Mouse (Mus musculus) neural tube, embryonic 12.5 days (tissue): ENCODE data around the gene Cdkl3. TPM values are rescaled to one million over a fixed set of nuclear protein-coding genes. Genes with fewer than 3 reads are reported as not detected.
A peak's percentile ranks its signal among the peaks of the same experiment; 100 is the strongest.

Experiments
- ATAC-seq: fragments of 200-750 bp; cut with Nextera tagmentation; 2 replicates; pipeline ENCODE4 v1.8.0; 2017; ENCODE audit warnings: low read depth, mild to moderate bottlenecking, moderate TSS enrichment, moderate library complexity; ENCODE audit not compliant: low FRiP score
- H3K27ac ChIP-seq: fragments of 300-500 bp; sonication (generic); 2 replicates; pipeline ENCODE4 v1.5.1; 2016
- H3K27me3 ChIP-seq: fragments of 300-500 bp; sonication (generic); replicated peaks from 2 replicates; pipeline ENCODE4 v1.6.1; 2016; ENCODE audit warnings: mild to moderate bottlenecking
- H3K36me3 ChIP-seq: fragments of 300-500 bp; sonication (generic); 2 replicates; pipeline ENCODE4 v1.6.1; 2016; ENCODE audit warnings: mild to moderate bottlenecking
- H3K4me1 ChIP-seq: fragments of 300-500 bp; sonication (generic); 2 replicates; pipeline ENCODE4 v1.6.1; 2016
- H3K4me2 ChIP-seq: fragments of 300-500 bp; sonication (generic); replicated peaks from 2 replicates; pipeline ENCODE4 v1.6.1; 2016; ENCODE audit warnings: mild to moderate bottlenecking
- H3K4me3 ChIP-seq: fragments of 300-500 bp; sonication (generic); 2 replicates; pipeline ENCODE4 v1.5.1; 2016
- H3K9ac ChIP-seq: fragments of 300-500 bp; sonication (generic); 2 replicates; pipeline ENCODE4 v1.6.1; 2016; ENCODE audit warnings: mild to moderate bottlenecking
- H3K9me3 ChIP-seq: fragments of 300-500 bp; sonication (generic); 2 replicates; pipeline ENCODE4 v1.6.1; 2016; ENCODE audit warnings: mild to moderate bottlenecking
- WGBS: fragments of 180-500 bp; shearing (Covaris S2); methylation state at CpG from one replicate; pipeline ENCODE4 v1.1.7; 2016; 5-methylcytosine and 5-hydroxymethylcytosine counted together
- polyA plus RNA-seq: library from polyadenylated mRNA; unstranded; fragments of >200 nt; fragmentation: Nextera tagmentation; extraction: Ambion mirVana; gene quantifications from 2 replicates; pipeline ENCODE4 v1.2.1, GENCODE M21; 2016

Cdkl3 gene
- polyA plus RNA-seq, 1 experiment from 2014 or later = 19.6 TPM

- H3K4me2 ChIP-seq = no peak overlapping the region
- H3K4me1 ChIP-seq = no peaks in the 10 kb centered on the region
- H3K27me3 ChIP-seq = no peaks in the 10 kb centered on the region
- H3K4me3 ChIP-seq = no peak overlapping the region
- no peaks in the 10 kb centered on the region for H3K36me3 ChIP-seq
- H3K9me3 ChIP-seq = no peaks in the 10 kb centered on the region
- H3K27ac ChIP-seq = no peak overlapping the region
- no peak for ATAC-seq
- WGBS = 14% methylated on average over 5 of the region's 5 CpGs
- no peak overlapping the region for H3K9ac ChIP-seq
Observed at GRCm38 (mm10) chr11:52065841-52066240, 61.8 kb downstream of the Cdkl3 start.

DNA sequence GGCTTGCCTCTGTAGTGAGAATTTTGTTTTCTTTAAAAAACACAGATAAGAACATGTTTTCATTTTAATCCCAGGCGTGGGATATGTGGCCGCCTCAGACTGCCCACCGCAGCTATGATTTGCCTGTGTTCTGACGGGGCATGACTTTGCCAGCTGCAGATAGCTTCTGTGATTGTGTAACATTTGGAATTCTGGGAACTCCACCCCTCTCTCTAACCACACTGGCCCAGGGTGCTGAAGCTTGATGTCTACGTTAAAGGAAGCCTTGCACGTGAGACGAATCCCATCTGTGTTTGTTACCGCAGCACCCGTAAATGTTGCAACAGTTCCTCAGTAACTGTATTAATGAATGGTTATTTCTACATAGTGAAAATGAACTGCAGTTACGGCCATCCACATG, 67.7 kb downstream of the Cdkl3 start:
- no peak overlapping the region for H3K4me2 ChIP-seq
- ATAC-seq = no peak

DNA sequence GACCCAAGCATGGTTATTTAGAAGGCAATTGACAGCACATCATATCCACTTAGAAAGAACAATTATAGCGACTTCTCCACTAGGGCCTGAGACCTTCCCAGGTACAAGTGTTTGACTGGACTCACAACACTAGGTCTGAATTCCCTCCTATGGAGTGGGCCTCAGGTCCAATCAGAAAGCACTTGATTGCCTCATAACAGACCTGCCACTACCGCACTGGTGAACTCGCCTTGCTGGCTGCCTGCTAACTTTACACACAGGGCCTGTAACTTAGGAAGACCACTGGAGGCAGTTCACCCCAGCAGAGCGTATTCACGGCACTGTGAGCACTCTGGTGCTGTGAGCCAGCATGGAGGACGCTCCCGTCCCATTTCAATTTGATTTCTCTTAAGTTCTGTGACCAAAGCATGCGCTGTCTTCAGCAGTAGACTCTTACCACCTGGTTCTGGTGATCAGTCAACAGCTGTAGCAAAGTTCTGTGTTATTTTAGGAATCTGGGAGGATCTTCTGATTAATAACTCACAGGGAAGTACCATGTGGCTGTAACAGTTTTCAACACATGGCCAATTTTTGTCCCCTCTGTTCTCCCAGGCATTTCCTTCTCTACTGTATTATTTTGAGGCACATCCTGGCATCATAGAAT, 69.6 kb downstream of the Cdkl3 start:
- no peak for ATAC-seq
- Histone ChIP-seq H3K36me3 (no peaks in the 10 kb centered on the region), H3K4me2 (no peak overlapping the region), H3K9me3 (no peaks in the 10 kb centered on the region), H3K27ac (no peak overlapping the region), H3K27me3 (no peaks in the 10 kb centered on the region), H3K9ac (no peak overlapping the region), H3K4me3 (no peak overlapping the region), H3K4me1 (peaks cover 5% of the 10 kb centered on the region)
- 82% methylated on average over 8 of the region's 8 CpGs for WGBS

More for the DNA sequence above, 67.7 kb downstream of the Cdkl3 start:
- Histone ChIP-seq H3K27me3 (no peaks in the 10 kb centered on the region), H3K36me3 (no peaks in the 10 kb centered on the region), H3K9me3 (no peaks in the 10 kb centered on the region), H3K4me3 (no peak overlapping the region), H3K9ac (no peak overlapping the region), H3K4me1 (peaks cover 5% of the 10 kb centered on the region), H3K27ac (no peak overlapping the region)
- 88% methylated on average over 10 of the region's 10 CpGs for WGBS

- H3K27ac ChIP-seq = no peak overlapping the region
Observed at GRCm38 (mm10) chr11:52074626-52075470, 70.8 kb downstream of the Cdkl3 start.

DNA sequence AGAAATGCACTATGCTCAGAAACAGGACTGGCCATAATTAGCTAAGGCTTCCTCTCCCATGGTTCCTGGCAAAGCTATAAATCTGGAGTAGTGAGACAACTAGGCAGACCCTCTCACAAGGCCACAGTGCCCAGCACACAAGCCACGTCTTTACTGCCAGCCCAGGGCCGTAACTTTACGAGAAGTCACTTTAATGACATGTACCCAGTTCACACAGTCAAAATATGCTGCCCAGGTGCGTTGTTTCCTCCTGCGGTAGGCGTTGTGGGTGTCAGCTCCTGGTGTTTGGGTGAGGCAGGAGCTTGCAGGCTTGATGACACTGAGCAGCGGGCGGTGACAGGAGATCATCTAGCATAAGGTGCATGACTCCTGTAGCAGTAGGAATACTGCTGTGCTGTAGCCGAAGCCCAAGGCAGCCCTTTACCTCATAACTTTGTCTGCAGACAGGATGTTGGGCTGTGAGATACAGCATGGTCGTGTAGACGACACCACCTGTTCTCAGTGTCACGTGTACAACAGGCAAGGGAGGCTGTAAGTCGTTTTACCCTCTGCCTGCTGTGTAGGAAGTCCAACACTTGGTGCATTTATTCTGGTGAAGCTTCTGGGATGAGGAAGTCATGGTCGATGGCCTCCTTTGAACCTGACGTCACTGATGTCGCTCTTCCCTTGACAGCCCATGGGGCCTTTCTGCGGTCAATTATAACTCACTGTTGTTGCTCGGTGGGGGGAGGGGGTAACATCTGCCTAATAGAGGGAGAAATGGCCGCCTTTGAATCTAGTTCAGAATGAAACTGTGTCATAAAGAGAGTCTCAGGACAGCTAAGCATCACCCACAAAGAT, 72.0 kb downstream of the Cdkl3 start:
- Histone ChIP-seq H3K4me2 (no peak overlapping the region), H3K9me3 (no peaks in the 10 kb centered on the region), H3K4me1 (peaks cover 10% of the 10 kb centered on the region), H3K27me3 (no peaks in the 10 kb centered on the region), H3K9ac (no peak overlapping the region), H3K4me3 (no peak overlapping the region), H3K36me3 (no peaks in the 10 kb centered on the region), H3K27ac (no peak overlapping the region)
- ATAC-seq = no peak
- 59% methylated on average over 19 of the region's 19 CpGs for WGBS

More at GRCm38 (mm10) chr11:52074626-52075470, 70.8 kb downstream of the Cdkl3 start:
- H3K9me3 ChIP-seq = no peaks in the 10 kb centered on the region
- WGBS = 78% methylated on average over 14 of the region's 14 CpGs
- ATAC-seq = no peak
- H3K4me3 ChIP-seq = no peak overlapping the region
- H3K9ac ChIP-seq = no peak overlapping the region
- no peaks in the 10 kb centered on the region for H3K27me3 ChIP-seq
- no peak overlapping the region for H3K4me2 ChIP-seq
- H3K36me3 ChIP-seq = no peaks in the 10 kb centered on the region
- peaks cover 5% of the 10 kb centered on the region for H3K4me1 ChIP-seq

GRCm38 (mm10) chr11:52076742-52077352, 72.8 kb downstream of the Cdkl3 start:
- Histone ChIP-seq H3K4me2 (no peak overlapping the region), H3K4me1 (peaks cover 10% of the 10 kb centered on the region), H3K27me3 (no peaks in the 10 kb centered on the region), H3K9me3 (no peaks in the 10 kb centered on the region), H3K4me3 (no peak overlapping the region), H3K9ac (no peak overlapping the region), H3K27ac (no peak overlapping the region), H3K36me3 (no peaks in the 10 kb centered on the region)
- 87% methylated on average over 6 of the region's 6 CpGs for WGBS
- no peak for ATAC-seq

GRCm38 (mm10) chr11:52077939-52078338, 73.9 kb downstream of the Cdkl3 start:
- peaks cover 10% of the 10 kb centered on the region for H3K4me1 ChIP-seq
- no peaks in the 10 kb centered on the region for H3K36me3 ChIP-seq
- no peak overlapping the region for H3K4me3 ChIP-seq
- no peak for ATAC-seq
- H3K27ac ChIP-seq = no peak overlapping the region
- WGBS = 89% methylated on average over 4 of the region's 4 CpGs
- no peak overlapping the region for H3K4me2 ChIP-seq
- no peak overlapping the region for H3K9ac ChIP-seq
- no peaks in the 10 kb centered on the region for H3K9me3 ChIP-seq
- H3K27me3 ChIP-seq = no peaks in the 10 kb centered on the region

DNA sequence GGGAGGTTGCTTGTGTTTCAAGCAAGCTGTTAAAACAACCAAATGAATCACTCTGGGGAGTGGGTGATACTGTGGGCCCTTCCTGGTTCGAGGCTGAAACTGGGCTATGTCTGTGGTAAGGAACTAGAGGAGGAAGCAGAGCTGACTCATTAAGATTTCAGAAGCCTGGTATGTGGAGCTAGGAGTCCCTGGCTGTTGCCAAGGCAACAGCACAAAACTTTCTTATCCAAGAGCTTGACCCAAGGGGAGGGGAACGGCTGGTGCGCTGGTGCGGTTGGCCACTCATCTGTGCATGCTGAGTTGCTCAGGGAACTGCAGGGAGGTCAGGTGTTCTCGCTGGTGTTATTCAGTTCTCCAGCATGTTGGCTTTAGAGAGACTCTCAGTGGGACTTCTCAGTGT, 76.0 kb downstream of the Cdkl3 start:
- no peaks in the 10 kb centered on the region for H3K27me3 ChIP-seq
- WGBS = 23% methylated on average over 5 of the region's 5 CpGs
- H3K9me3 ChIP-seq = no peaks in the 10 kb centered on the region
- no peak for ATAC-seq
- H3K4me1 ChIP-seq = peaks cover 10% of the 10 kb centered on the region
- H3K36me3 ChIP-seq = no peaks in the 10 kb centered on the region
- no peak overlapping the region for H3K4me2 ChIP-seq
- H3K9ac ChIP-seq = no peak overlapping the region
- no peak overlapping the region for H3K4me3 ChIP-seq
- no peak overlapping the region for H3K27ac ChIP-seq

GRCm38 (mm10) chr11:52080656-52081055, 76.6 kb downstream of the Cdkl3 start:
- Histone ChIP-seq H3K9me3 (no peaks in the 10 kb centered on the region), H3K9ac (no peak overlapping the region), H3K4me3 (no peak overlapping the region), H3K27me3 (no peaks in the 10 kb centered on the region), H3K4me1 (peaks cover 10% of the 10 kb centered on the region), H3K4me2 (no peak overlapping the region), H3K27ac (no peak overlapping the region), H3K36me3 (no peaks in the 10 kb centered on the region)
- 89% methylated on average over 2 of the region's 2 CpGs for WGBS
- ATAC-seq = no peak

DNA sequence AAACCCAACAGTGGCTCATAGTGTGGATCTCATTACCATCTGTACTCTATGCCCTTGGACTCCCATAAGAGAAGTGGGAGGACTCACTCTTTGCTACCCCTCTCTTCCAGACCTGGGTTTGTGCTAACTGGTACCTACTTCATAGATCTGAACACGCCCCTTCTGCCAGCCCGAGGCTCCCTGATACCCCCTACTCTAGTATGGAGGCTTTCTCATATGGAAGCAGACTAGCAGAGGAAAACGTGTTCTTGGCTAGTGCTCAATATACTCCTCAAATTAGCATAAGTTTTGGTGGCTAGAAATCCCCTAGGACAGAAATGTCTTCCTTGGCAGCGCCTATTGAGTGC, 81.8 kb downstream of the Cdkl3 start:
- ATAC-seq = no peak
- Histone ChIP-seq H3K27me3 (no peaks in the 10 kb centered on the region), H3K27ac (no peak overlapping the region), H3K4me1 (no peaks in the 10 kb centered on the region; the same call in 1 of the 2 replicates), H3K36me3 (no peaks in the 10 kb centered on the region), H3K4me3 (no peak overlapping the region), H3K4me2 (0 out of 2 replicates have a peak overlapping the region, but pooled peaks have one; percentile 6), H3K9ac (no peak overlapping the region), H3K9me3 (no peaks in the 10 kb centered on the region)
- 73% methylated on average over 4 of the region's 4 CpGs for WGBS

DNA sequence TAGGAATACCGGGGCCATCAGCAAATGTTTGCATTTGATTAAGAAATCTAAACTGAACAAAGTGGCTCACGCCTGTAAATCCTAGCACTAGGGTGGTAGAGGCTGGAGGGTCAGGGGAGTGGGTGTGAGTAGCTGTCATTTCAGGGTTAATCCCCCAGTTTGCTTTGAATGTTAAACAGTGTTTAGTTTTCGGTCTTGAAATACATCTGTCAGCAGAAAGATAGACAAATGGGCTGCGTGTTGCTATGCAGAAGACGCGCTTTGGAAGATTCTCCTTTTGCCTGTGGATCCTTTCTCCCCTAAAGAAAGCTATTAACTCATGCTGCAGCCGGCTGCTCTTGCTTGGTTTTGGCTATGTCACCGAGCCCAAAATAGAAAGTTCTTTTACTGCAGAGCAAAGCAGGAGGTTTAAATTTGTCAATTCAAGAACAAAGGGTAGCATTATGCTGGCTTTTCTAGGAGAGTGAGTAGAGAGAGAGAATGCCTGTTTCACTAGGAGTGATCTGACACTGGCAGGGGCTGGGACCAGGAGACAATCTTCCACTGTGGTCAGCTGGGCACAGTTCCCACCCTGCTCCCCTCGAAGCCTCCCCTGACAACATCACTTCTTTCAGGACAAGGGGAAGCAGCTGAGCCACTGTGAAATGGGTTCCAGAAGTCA, 82.3 kb downstream of the Cdkl3 start:
- H3K4me1 ChIP-seq = no peaks in the 10 kb centered on the region; the same call in 1 of the 2 replicates
- H3K27me3 ChIP-seq = no peaks in the 10 kb centered on the region
- H3K36me3 ChIP-seq = no peaks in the 10 kb centered on the region
- 50% methylated on average over 9 of the region's 9 CpGs for WGBS
- no peak overlapping the region for H3K4me3 ChIP-seq
- H3K27ac ChIP-seq = peak overlapping the region; percentile 10; the same call in 1 of the 2 replicates
- no peaks in the 10 kb centered on the region for H3K9me3 ChIP-seq
- no peak for ATAC-seq
- H3K9ac ChIP-seq = no peak overlapping the region
- 0 out of 2 replicates have a peak overlapping the region, but pooled peaks have one; percentile 6 for H3K4me2 ChIP-seq
